Mouse (Mus musculus) cerebellum, adult 2 months (tissue): ENCODE measurements around the gene Cdc42se2.

ENCODE experiments used
- CTCF ChIP-seq: fragments of 200-500 bp; IDR thresholded peaks from 2 replicates; pipeline ENCODE4 v1.5.1; 2011; ENCODE audit warnings: low read depth, mild to moderate bottlenecking, control low read depth, low read length, moderate library complexity, borderline replicate concordance; ENCODE audit not compliant: insufficient read depth
- POLR2A ChIP-seq: fragments of 200-500 bp; IDR thresholded peaks from 2 replicates; pipeline ENCODE4 v1.6.1; 2011; ENCODE audit warnings: low read length, control low read depth, borderline replicate concordance; ENCODE audit not compliant: insufficient read depth

- TF ChIP-seq POLR2A (no peak), CTCF (no peak)
Measured at GRCm38 (mm10) chr11:54815659-54816058, 28.2 kb upstream of the Cdc42se2 start.
